Mouse (Mus musculus): Measurements from ENCODE around the gene Ccdc40. TPM values are rescaled to one million over a fixed set of nuclear protein-coding genes. Genes with fewer than 3 reads are reported as not detected.

Ccdc40 gene
- polyA plus RNA-seq, 1 experiment from 2014 or later = 11.0 TPM

DNA sequence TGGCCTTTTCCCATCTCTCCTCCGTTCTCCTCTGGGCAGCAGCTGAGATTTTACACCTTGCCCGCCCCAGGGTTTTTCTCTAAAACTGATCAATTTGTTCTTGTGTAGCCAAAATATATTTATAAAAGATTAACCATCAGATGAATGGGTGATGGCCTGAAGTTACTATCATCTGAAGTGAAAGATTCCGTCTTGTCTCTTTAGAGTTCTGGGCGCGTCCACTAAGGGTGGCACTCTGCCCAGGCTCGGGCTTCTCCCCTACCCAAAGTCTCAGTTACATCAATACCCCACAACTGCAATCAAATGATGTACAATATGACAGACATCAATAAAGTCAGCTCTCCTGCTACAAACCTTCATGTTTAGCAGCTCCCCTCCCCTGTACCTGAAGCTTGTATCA lies 3.4 kb upstream of the Ccdc40 start:
- no peaks in the 10 kb centered on the region for H3K36me3 ChIP-seq (ENCODE audit: control insufficient read depth, insufficient read depth, low read length)
- H3K4me1 ChIP-seq (ENCODE audit: control insufficient read depth, insufficient read depth, low read length) = peaks cover 45% of the 10 kb centered on the region
- ATAC-seq = no peak
- no peaks in the 10 kb centered on the region for H3K9me3 ChIP-seq (replicated peaks; ENCODE audit: control insufficient read depth, low read length)
- H3K27ac ChIP-seq (ENCODE audit: low read depth, low read length) = no peak overlapping the region
- no peak overlapping the region for H3K4me2 ChIP-seq (ENCODE audit: low read length)
- DNase-seq (ENCODE audit: low spot score) = no peak
- no peak overlapping the region for H3K9ac ChIP-seq (ENCODE audit: low read length)
- WGBS = 91% methylated on average over 6 of the region's 6 CpGs
- no peak overlapping the region for H3K4me3 ChIP-seq (ENCODE audit: low read depth, low read length)
- no peaks in the 10 kb centered on the region for H3K27me3 ChIP-seq (replicated peaks; ENCODE audit: control insufficient read depth, insufficient read depth, low read length)

DNA sequence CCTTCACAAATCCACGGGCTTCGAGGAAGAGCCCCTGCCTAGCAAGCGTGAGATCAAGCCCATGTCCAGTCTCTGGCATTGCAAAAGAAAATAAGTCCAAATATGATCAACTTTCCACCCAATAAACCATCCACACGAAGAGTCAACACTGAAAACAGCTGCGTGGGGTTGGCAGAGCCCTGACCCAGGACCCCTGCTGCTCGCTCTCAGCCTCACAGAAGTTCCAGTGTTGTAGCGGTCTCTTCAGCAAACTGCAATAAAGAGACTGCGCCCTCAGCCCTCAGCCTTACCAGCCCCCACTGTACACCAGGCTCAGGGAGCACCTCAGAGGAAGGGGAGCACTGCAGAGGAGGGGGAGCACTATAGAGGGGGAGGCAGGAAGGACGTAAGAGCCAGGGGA lies 2.7 kb upstream of the Ccdc40 start:
- Histone ChIP-seq H3K27ac (ENCODE audit: low read depth, low read length) (no peak overlapping the region), H3K27me3 (replicated peaks; ENCODE audit: control insufficient read depth, insufficient read depth, low read length) (no peaks in the 10 kb centered on the region), H3K36me3 (ENCODE audit: control insufficient read depth, insufficient read depth, low read length) (no peaks in the 10 kb centered on the region), H3K4me2 (ENCODE audit: low read length) (no peak overlapping the region), H3K4me3 (ENCODE audit: low read depth, low read length) (no peak overlapping the region), H3K9me3 (replicated peaks; ENCODE audit: control insufficient read depth, low read length) (no peaks in the 10 kb centered on the region), H3K4me1 (ENCODE audit: control insufficient read depth, insufficient read depth, low read length) (peaks cover 44% of the 10 kb centered on the region), H3K9ac (ENCODE audit: low read length) (no peak overlapping the region)
- ATAC-seq = no peak
- WGBS = 75% methylated on average over 9 of the region's 9 CpGs
- no peak for DNase-seq (ENCODE audit: low spot score)

DNA sequence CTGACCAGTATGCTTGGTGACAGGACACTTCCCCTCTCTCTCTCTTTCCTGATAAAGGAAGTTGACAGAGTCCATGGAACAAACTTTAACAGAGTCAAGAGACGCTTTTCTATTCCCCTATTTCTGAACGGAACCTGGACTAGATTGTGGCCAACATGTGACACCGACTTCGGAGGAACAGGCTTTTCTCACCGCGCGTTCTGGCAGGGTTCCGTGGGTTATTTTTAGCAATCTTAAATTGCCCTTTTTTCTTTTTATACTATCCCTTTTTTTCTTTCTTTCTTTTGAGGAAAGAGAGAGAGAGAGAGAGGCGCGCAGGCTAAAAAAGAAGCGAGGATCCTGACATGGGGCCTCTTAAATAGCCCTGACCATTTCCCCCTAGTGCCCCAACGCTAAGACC lies 781 bp upstream of the Ccdc40 start:
- under 1% methylated on average over 12 of the region's 12 CpGs for WGBS
- DNase-seq (ENCODE audit: low spot score) = no peak

DNA sequence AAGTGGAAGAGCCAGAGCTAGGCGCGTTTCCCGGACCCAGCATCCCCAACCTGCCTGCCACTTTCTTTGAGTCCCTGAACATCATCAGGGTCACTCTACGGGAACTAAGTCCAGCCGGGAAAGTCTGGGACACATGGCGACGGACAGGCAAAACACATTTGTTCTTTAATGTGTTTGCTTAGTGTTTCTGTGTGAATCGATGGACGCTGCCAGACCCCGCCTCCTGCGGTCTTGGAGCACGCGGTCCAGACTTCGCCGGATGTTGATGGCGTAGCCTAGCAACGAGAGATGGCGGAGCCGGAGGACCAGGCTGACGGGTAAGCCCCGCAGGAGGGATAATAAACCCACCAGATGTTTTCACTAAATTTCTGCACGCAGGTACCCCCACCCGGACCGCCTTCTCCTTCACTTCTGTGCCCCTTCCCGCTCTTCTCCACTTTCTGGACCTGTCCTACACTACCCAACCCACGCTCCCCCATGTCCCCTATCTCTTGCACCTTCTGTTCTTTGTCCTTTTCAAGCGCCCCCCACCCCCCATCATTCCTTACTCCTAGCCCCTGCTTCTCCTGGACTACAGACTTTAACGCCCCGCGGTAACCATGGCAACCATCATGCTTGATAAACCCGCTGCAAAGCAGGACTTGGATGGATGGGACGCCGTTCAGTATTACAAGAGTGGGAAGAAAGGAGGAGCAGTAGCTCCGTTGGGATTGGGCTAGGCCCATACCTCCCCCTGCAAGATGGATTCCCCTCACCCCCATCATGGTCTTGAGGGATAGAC lies 664 bp downstream of the Ccdc40 start:
- Histone ChIP-seq H3K4me3 (ENCODE audit: low read depth, low read length) (peak overlapping the region; percentile 70), H3K4me1 (ENCODE audit: control insufficient read depth, insufficient read depth, low read length) (peaks cover 38% of the 10 kb centered on the region), H3K4me2 (ENCODE audit: low read length) (peak overlapping the region; percentile 100), H3K27ac (ENCODE audit: low read depth, low read length) (peak overlapping the region; percentile 67; the same call in 1 of the 2 replicates), H3K36me3 (ENCODE audit: control insufficient read depth, insufficient read depth, low read length) (no peaks in the 10 kb centered on the region), H3K9ac (ENCODE audit: low read length) (peak overlapping the region; percentile 91), H3K27me3 (replicated peaks; ENCODE audit: control insufficient read depth, insufficient read depth, low read length) (no peaks in the 10 kb centered on the region), H3K9me3 (replicated peaks; ENCODE audit: control insufficient read depth, low read length) (no peaks in the 10 kb centered on the region)
- peak; percentile 93 for DNase-seq (ENCODE audit: low spot score)
- peak; percentile 92 for ATAC-seq
- under 1% methylated on average over 34 of the region's 34 CpGs for WGBS

More for the DNA sequence above, 781 bp upstream of the Ccdc40 start:
- Histone ChIP-seq H3K4me2 (ENCODE audit: low read length) (peak overlapping the region; percentile 100), H3K27ac (ENCODE audit: low read depth, low read length) (no peak overlapping the region), H3K4me1 (ENCODE audit: control insufficient read depth, insufficient read depth, low read length) (peaks cover 44% of the 10 kb centered on the region), H3K9ac (ENCODE audit: low read length) (peak overlapping the region; percentile 91), H3K36me3 (ENCODE audit: control insufficient read depth, insufficient read depth, low read length) (no peaks in the 10 kb centered on the region), H3K27me3 (replicated peaks; ENCODE audit: control insufficient read depth, insufficient read depth, low read length) (no peaks in the 10 kb centered on the region), H3K4me3 (ENCODE audit: low read depth, low read length) (peak overlapping the region; percentile 70), H3K9me3 (replicated peaks; ENCODE audit: control insufficient read depth, low read length) (no peaks in the 10 kb centered on the region)
- no peak for ATAC-seq

DNA sequence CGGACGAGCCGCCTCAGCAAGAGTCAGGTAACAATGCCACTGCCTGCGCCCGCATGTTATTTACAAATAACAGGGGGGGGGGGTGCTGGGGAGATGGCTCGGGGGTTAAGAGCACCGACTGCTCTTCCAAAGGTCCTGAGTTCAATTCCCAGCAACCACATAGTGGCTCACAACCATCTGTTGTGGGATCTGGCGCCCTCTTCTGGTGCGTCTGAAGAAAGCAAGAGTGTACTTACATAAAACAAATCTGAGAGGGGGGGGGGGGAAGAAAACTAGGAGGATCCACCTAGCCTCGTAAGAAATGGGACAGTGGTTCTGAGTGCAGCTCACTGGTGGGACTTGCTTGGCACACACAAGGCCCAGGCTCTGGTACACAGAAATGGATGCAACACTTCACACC lies 6.4 kb downstream of the Ccdc40 start:
- DNase-seq (ENCODE audit: low spot score) (no peak), ATAC-seq (no peak)
- WGBS = 96% methylated on average over 10 of the region's 10 CpGs
- no peak overlapping the region for H3K27ac ChIP-seq (ENCODE audit: low read depth, low read length)
- peaks cover 11% of the 10 kb centered on the region; the same call in 1 of the 2 replicates for H3K36me3 ChIP-seq (ENCODE audit: control insufficient read depth, insufficient read depth, low read length)
- H3K4me1 ChIP-seq (ENCODE audit: control insufficient read depth, insufficient read depth, low read length) = peaks cover 6% of the 10 kb centered on the region
- no peak overlapping the region for H3K9ac ChIP-seq (ENCODE audit: low read length)
- H3K4me3 ChIP-seq (ENCODE audit: low read depth, low read length) = no peak overlapping the region
- H3K9me3 ChIP-seq (replicated peaks; ENCODE audit: control insufficient read depth, low read length) = no peaks in the 10 kb centered on the region; the same call in 1 of the 2 replicates
- H3K27me3 ChIP-seq (replicated peaks; ENCODE audit: control insufficient read depth, insufficient read depth, low read length) = no peaks in the 10 kb centered on the region
- no peak overlapping the region for H3K4me2 ChIP-seq (ENCODE audit: low read length)

DNA sequence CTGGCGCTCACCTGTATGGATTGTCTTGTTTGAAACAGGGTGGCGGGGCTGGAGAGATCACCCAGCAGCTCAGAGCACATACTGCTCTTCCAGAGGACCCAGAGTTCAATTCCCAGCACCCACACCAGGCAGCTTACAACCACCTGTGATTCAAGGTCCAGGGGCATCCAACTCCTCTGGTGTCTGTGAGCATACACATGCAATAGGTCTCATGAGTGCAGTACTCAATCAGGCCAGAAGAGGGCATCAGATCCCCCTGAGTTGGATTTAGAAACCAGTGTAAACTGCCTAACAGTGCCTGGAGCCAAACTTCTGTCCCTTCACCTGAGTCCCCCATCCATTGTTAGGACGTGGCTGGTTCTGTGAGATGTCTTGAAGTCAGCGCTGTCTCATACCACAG lies 7.2 kb downstream of the Ccdc40 start:
- no peaks in the 10 kb centered on the region; the same call in 1 of the 2 replicates for H3K9me3 ChIP-seq (replicated peaks; ENCODE audit: control insufficient read depth, low read length)
- no peak overlapping the region for H3K27ac ChIP-seq (ENCODE audit: low read depth, low read length)
- H3K4me2 ChIP-seq (ENCODE audit: low read length) = no peak overlapping the region
- ATAC-seq (no peak), DNase-seq (ENCODE audit: low spot score) (peak; percentile 75)
- H3K4me3 ChIP-seq (ENCODE audit: low read depth, low read length) = no peak overlapping the region
- no peaks in the 10 kb centered on the region for H3K4me1 ChIP-seq (ENCODE audit: control insufficient read depth, insufficient read depth, low read length)
- 81% methylated on average over 4 of the region's 4 CpGs for WGBS
- H3K27me3 ChIP-seq (replicated peaks; ENCODE audit: control insufficient read depth, insufficient read depth, low read length) = no peaks in the 10 kb centered on the region
- H3K9ac ChIP-seq (ENCODE audit: low read length) = no peak overlapping the region
- H3K36me3 ChIP-seq (ENCODE audit: control insufficient read depth, insufficient read depth, low read length) = peaks cover 11% of the 10 kb centered on the region; the same call in 1 of the 2 replicates

DNA sequence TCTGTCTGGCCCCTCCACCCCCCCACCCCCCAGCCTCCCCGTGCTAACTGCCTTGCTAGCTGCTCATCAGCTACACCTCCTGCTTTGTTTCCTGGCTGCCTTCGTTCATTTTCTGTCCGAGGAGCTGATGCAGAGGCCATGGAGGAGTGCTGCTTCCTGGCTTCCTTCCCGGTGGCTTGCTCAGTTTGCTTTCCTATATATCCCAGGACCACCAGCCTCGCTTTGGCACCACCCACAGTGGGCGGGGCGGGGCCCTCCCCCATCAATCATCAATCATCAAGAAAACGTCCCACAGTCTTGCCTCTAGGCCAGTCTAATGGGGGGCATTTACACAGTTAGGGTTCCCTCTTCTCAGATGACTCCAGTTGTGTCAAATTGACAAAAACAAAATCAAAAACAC lies 8.0 kb downstream of the Ccdc40 start:
- H3K4me1 ChIP-seq (ENCODE audit: control insufficient read depth, insufficient read depth, low read length) = no peaks in the 10 kb centered on the region
- no peak for ATAC-seq
- 36% methylated on average over 8 of the region's 8 CpGs for WGBS
- H3K4me2 ChIP-seq (ENCODE audit: low read length) = no peak overlapping the region
- no peaks in the 10 kb centered on the region; the same call in 1 of the 2 replicates for H3K9me3 ChIP-seq (replicated peaks; ENCODE audit: control insufficient read depth, low read length)
- no peak for DNase-seq (ENCODE audit: low spot score)
- H3K4me3 ChIP-seq (ENCODE audit: low read depth, low read length) = no peak overlapping the region
- H3K36me3 ChIP-seq (ENCODE audit: control insufficient read depth, insufficient read depth, low read length) = peaks cover 13% of the 10 kb centered on the region; the same call in 1 of the 2 replicates
- H3K9ac ChIP-seq (ENCODE audit: low read length) = no peak overlapping the region
- no peak overlapping the region for H3K27ac ChIP-seq (ENCODE audit: low read depth, low read length)
- H3K27me3 ChIP-seq (replicated peaks; ENCODE audit: control insufficient read depth, insufficient read depth, low read length) = no peaks in the 10 kb centered on the region

DNA sequence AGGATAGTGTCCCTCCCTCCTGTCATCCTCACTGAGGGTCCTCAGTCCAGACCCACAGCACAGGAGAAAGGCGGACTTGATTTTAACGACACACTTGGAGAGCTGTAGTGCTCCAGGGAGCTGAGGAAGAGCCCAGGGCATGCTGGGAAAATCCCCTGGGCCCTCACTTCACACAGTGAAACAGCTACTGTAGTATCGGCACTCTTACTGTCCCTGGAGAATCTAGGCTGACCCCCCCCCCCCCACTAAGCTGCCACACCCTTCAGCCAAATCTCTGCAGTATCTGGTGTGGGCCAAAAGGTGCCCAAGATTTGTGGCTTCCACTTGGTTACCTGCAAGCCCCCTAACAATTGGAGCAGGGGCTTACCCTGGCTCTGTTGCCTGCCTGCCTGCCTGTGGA lies 8.6 kb downstream of the Ccdc40 start:
- H3K27ac ChIP-seq (ENCODE audit: low read depth, low read length) = no peak overlapping the region
- H3K9me3 ChIP-seq (replicated peaks; ENCODE audit: control insufficient read depth, low read length) = no peaks in the 10 kb centered on the region; the same call in 1 of the 2 replicates
- H3K9ac ChIP-seq (ENCODE audit: low read length) = no peak overlapping the region
- DNase-seq (ENCODE audit: low spot score) (no peak), ATAC-seq (no peak)
- no peak overlapping the region for H3K4me3 ChIP-seq (ENCODE audit: low read depth, low read length)
- no peak overlapping the region for H3K4me2 ChIP-seq (ENCODE audit: low read length)
- no peaks in the 10 kb centered on the region for H3K4me1 ChIP-seq (ENCODE audit: control insufficient read depth, insufficient read depth, low read length)
- 61% methylated on average over 3 of the region's 3 CpGs for WGBS
- H3K27me3 ChIP-seq (replicated peaks; ENCODE audit: control insufficient read depth, insufficient read depth, low read length) = no peaks in the 10 kb centered on the region
- H3K36me3 ChIP-seq (ENCODE audit: control insufficient read depth, insufficient read depth, low read length) = peaks cover 14% of the 10 kb centered on the region; the same call in 1 of the 2 replicates

Measured in forebrain, embryonic 14.5 days (tissue).